Mouse (Mus musculus): ENCODE data around the gene Kif6.

Gene Kif6

GRCm38 (mm10) chr17:49614577-49615235, at the start of gene Kif6:
Kif6 (plus strand) TSS chr17:49615136.
- DNase-seq (ENCODE audit: low read depth, low spot score), result peak; percentile 85

GRCm38 (mm10) chr17:49568717-49569116, 46.2 kb upstream of the Kif6 start:
- no peak for DNase-seq (ENCODE audit: low read depth, low spot score)

DNA sequence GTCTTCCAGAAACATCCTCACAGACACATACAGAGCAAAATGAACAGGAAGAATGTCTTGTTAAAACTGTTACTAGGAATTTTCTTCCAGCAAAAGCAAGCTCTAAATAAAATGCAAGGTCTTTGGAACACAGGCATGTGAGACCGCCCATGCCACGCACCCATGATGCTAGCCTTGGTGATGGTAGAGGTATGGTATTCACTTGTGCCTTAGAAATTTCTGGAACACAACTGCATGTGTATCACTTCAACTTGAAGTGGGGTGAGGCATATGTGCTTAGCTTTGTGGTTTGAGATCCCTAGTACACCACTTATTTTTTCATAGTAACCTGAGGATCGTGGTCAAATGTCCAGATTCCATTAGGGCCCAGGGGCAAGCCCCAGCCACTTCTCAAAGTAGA, 37.6 kb upstream of the Kif6 start:
- no peak for DNase-seq (ENCODE audit: low read depth, low spot score)

GRCm38 (mm10) chr17:49582471-49582870, 32.5 kb upstream of the Kif6 start:
- DNase-seq (ENCODE audit: low read depth, low spot score), result no peak

GRCm38 (mm10) chr17:49590051-49590450, 24.9 kb upstream of the Kif6 start:
- no peak for DNase-seq (ENCODE audit: low read depth, low spot score)

- peak; percentile 65 for DNase-seq (ENCODE audit: low read depth, low spot score)
Measured at GRCm38 (mm10) chr17:49605397-49605796, 9.5 kb upstream of the Kif6 start.

GRCm38 (mm10) chr17:49607351-49608027, 7.4 kb upstream of the Kif6 start:
- peak; percentile 47 for DNase-seq (ENCODE audit: low read depth, low spot score)

DNA sequence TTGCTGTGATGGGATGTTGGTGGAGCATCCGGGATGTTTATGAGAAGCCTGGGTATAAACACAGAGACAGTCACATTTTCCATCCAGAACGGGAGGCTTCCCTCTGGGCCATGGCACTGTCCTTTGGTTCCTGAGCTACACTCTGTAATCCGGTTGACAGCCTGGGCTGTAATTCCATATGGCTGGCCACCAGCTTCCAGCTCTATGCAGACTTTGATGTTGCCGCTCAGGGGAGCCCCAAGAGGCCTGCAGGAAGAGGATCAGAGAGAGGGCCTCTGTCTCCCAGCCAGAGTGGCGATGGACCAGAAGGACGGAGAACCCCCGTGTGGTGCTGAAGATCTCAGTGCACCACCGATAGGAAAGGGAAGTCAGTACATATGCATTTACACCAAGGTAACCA, 4.6 kb upstream of the Kif6 start:
- DNase-seq (ENCODE audit: low read depth, low spot score), result no peak

- no peak for DNase-seq (ENCODE audit: low read depth, low spot score)
Measured at GRCm38 (mm10) chr17:49615241-49615651, 310 bp downstream of the Kif6 start.

GRCm38 (mm10) chr17:49624572-49624971, 9.6 kb downstream of the Kif6 start:
- DNase-seq (ENCODE audit: low read depth, low spot score), result no peak

- no peak for DNase-seq (ENCODE audit: low read depth, low spot score)
Measured at GRCm38 (mm10) chr17:49627011-49627794, 12.3 kb downstream of the Kif6 start.

DNA sequence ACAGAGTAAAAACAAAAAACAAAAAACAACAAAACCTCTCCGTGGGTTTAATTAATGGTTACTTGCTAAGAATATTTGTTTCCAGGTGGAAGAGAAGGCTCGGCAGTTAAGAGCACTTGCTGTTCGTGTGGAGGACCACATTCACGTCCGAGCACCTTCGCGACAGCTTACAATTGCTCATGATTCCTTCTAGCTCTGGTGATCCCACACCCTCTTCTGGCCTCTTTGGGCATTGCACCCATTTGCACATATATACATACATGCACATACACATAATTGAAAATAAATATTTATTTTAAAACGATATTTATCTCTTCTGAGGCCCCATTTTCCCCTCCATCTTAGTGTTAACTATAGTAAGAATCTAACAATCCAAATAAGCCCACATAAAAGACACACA, 13.9 kb downstream of the Kif6 start:
- peak; percentile 71 for DNase-seq (ENCODE audit: low read depth, low spot score)

DNA sequence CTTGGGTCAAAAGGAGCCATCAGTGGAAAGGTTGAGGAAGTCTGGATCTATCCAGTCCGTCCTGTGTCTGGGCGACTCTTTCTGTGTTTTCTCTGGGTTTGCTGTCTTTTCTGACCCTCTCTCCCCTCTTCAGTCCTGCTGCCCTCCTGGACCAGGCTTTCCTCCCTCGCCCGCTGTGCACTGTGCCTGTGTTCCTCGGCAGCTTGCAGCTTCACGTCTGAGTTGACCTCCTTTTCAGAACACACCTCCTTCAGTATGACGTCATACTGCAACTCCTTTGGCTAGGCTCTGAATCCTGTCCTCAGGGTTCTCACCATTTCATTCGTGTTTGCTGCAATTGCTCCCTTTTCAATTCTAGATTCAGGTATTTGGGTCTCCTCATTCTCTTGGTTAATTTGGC, 18.1 kb downstream of the Kif6 start:
- peak; percentile 26 for DNase-seq (ENCODE audit: low read depth, low spot score)

GRCm38 (mm10) chr17:49641903-49642302, 27.0 kb downstream of the Kif6 start:
- no peak for DNase-seq (ENCODE audit: low read depth, low spot score)

DNA sequence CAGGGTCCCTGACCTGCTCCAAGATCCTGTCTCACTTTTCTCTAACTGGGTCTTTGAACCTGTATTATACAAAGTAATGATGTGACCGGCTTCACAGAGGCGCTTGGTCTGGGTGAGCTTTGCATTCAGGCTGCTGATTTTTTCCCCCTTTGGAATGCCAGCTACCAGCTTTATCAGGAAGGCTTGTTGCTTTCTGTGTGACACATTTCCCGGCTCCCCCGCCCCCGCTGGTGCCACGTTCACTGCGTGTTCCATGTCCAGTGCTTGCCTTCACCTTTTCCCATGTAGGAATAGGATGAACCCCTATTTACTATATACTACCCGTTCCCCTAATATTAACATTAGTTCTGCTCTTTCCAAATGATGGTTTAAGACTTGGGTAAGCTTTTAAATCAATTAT, 27.4 kb downstream of the Kif6 start:
- DNase-seq (ENCODE audit: low read depth, low spot score), result no peak

DNA sequence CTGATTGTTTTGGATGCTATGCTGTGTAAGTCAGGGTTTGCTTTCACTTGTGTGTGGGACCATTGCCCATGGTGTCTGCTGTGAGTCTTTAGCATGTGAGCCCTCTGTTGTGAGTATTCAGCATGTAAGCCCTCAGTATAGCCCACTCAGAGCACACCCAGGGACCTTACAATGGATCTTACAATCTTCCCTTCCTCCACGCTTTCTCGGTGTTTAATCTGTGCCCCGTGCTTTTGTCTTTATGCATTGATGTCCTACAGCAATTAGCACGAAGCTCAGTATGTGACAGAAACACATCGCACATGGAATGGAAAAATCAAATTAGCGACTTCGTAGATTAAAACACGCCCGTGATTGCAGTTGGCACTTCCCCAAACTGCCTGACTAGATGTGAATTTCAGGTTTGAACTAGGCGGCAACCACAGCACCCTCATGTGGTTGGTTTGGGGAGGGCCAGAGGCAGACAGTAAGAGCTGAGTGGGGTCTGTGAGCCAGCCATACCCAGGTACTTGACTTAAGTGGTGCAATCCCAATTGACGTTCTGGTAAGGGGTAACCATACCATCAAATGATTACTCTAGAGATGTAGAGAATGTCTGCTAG, 28.1 kb downstream of the Kif6 start:
- peak; percentile 29 for DNase-seq (ENCODE audit: low read depth, low spot score)

GRCm38 (mm10) chr17:49646267-49646666, 31.3 kb downstream of the Kif6 start:
- no peak for DNase-seq (ENCODE audit: low read depth, low spot score)

GRCm38 (mm10) chr17:49648970-49649369, 34.0 kb downstream of the Kif6 start:
- peak; percentile 13 for DNase-seq (ENCODE audit: low read depth, low spot score)

- DNase-seq (ENCODE audit: low read depth, low spot score), result no peak
Measured at GRCm38 (mm10) chr17:49649394-49649793, 34.5 kb downstream of the Kif6 start.

GRCm38 (mm10) chr17:49650366-49650765, 35.4 kb downstream of the Kif6 start:
- DNase-seq (ENCODE audit: low read depth, low spot score), result peak; percentile 20

- no peak for DNase-seq (ENCODE audit: low read depth, low spot score)
Measured at GRCm38 (mm10) chr17:49652357-49652756, 37.4 kb downstream of the Kif6 start.

DNA sequence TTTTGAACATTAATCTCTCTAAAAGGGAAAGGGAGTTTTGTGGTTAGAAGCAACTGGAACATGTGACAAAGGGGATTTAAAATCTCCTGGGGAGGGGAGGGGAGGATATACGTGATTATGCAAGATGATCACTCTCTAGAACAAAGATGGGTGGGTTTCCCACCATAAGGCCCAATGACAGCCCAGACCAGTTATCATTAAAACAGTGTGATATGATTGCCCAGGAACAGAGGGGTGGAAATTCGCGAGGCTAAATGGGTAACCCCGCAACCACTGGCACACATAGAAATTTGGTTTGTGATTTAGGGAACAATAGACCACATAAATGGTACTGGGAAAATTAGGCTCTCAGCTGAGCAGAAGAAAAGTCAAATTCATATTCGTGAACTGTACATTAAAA, 37.9 kb downstream of the Kif6 start:
- DNase-seq (ENCODE audit: low read depth, low spot score), result no peak

Measured in R1 (cell line).